Mouse (Mus musculus) heart, embryonic 11.5 days (tissue): ENCODE measurements around the gene Hipk2. TPM values are rescaled to one million over a fixed set of nuclear protein-coding genes. Genes with fewer than 3 reads are reported as not detected.
A peak's percentile ranks its signal among the peaks of the same experiment; 100 is the strongest.

Source experiments
- ATAC-seq: fragments of 200-750 bp; cut with Nextera tagmentation; replicated peaks from 2 replicates; pipeline ENCODE4 v1.8.0; 2017; ENCODE audit warnings: moderate library complexity; ENCODE audit not compliant: insufficient number of reproducible peaks, low FRiP score, low TSS enrichment
- H3K27ac ChIP-seq: fragments of 300-500 bp; sonication (generic); 2 replicates; pipeline ENCODE4 v1.5.1; 2014; ENCODE audit warnings: mild to moderate bottlenecking, low read depth, low read length
- H3K27me3 ChIP-seq: fragments of 300-500 bp; sonication (generic); 2 replicates; pipeline ENCODE4 v1.6.1; 2014; ENCODE audit warnings: mild to moderate bottlenecking, low read length, mixed read lengths; ENCODE audit not compliant: control insufficient read depth, insufficient read depth
- H3K36me3 ChIP-seq: fragments of 300-500 bp; sonication (generic); 2 replicates; pipeline ENCODE4 v1.6.1; 2014; ENCODE audit warnings: mild to moderate bottlenecking, low read length, moderate library complexity, mixed read lengths; ENCODE audit not compliant: control insufficient read depth, insufficient read depth
- H3K4me1 ChIP-seq: fragments of 300-500 bp; sonication (generic); 2 replicates; pipeline ENCODE4 v1.6.1; 2014; ENCODE audit warnings: low read length; ENCODE audit not compliant: control insufficient read depth, insufficient read depth
- H3K4me2 ChIP-seq: fragments of 300-500 bp; sonication (generic); 2 replicates; pipeline ENCODE4 v1.6.1; 2014; ENCODE audit warnings: mild to moderate bottlenecking, moderate library complexity
- H3K4me3 ChIP-seq: fragments of 300-500 bp; sonication (generic); 2 replicates; pipeline ENCODE4 v1.5.1; 2014; ENCODE audit warnings: low read depth, low read length
- H3K9ac ChIP-seq: fragments of 300-500 bp; sonication (generic); 2 replicates; pipeline ENCODE4 v1.6.1; 2014; ENCODE audit warnings: mild to moderate bottlenecking, low read depth, low read length, moderate library complexity
- H3K9me3 ChIP-seq: fragments of 300-500 bp; sonication (generic); replicated peaks from 2 replicates; pipeline ENCODE4 v1.6.1; 2016; ENCODE audit warnings: low read length; ENCODE audit not compliant: control insufficient read depth
- WGBS: fragments of 180-500 bp; shearing (Covaris S2); extraction: QIAGEN DNeasy Blood & Tissue Kit; methylation state at CpG from one replicate; pipeline ENCODE4 v1.1.7; 2014; ENCODE audit not compliant: insufficient replicate concordance; 5-methylcytosine and 5-hydroxymethylcytosine counted together
- polyA plus RNA-seq: library from polyadenylated mRNA; unstranded; fragments of >200 nt; fragmentation: Nextera tagmentation; extraction: Ambion mirVana; gene quantifications from 2 replicates; pipeline ENCODE4 v1.2.1, GENCODE M21; 2014

The Hipk2 gene
- polyA plus RNA-seq, 1 experiment from 2014 or later = 18.9 TPM

- peak; percentile 86 for ATAC-seq
- Histone ChIP-seq H3K27me3 (no peaks in the 10 kb centered on the region), H3K4me1 (peaks cover 22% of the 10 kb centered on the region), H3K9ac (peak overlapping the region; percentile 35; the same call in 1 of the 2 replicates), H3K4me3 (no peak overlapping the region), H3K4me2 (no peak overlapping the region), H3K36me3 (no peaks in the 10 kb centered on the region), H3K27ac (peak overlapping the region; percentile 67), H3K9me3 (no peaks in the 10 kb centered on the region)
- WGBS = 17% methylated on average over 3 of the region's 3 CpGs
Observed at GRCm38 (mm10) chr6:38910828-38911559, 35.0 kb upstream of the Hipk2 start.

DNA sequence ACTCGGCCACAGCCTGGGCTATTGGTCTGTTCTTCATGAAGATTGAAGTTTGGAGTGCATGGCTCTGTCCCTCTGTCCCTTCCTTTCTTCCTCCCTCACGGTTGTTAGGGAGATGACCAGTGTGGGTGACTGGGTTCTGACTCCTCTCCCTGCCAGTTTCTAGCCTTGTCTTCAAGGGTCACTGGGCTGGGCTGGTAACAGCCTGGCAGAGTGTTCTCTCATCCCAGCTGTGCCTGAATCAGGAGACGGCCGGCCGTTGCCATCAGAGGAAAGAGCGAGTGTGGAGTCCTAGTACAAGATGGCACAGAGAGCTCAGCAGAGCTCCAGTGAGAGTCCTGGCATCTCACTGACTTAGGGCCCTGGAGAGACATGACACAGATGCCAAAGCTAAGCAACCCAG is 32.4 kb upstream of the Hipk2 start:
- 80% methylated on average over 6 of the region's 6 CpGs for WGBS
- Histone ChIP-seq H3K4me2 (no peak overlapping the region), H3K9me3 (no peaks in the 10 kb centered on the region), H3K27ac (no peak overlapping the region), H3K9ac (no peak overlapping the region), H3K27me3 (no peaks in the 10 kb centered on the region), H3K36me3 (no peaks in the 10 kb centered on the region), H3K4me1 (peaks cover 16% of the 10 kb centered on the region), H3K4me3 (no peak overlapping the region)
- no peak for ATAC-seq

- Histone ChIP-seq H3K27me3 (no peaks in the 10 kb centered on the region), H3K4me1 (peaks cover 10% of the 10 kb centered on the region), H3K36me3 (no peaks in the 10 kb centered on the region), H3K9me3 (no peaks in the 10 kb centered on the region), H3K4me3 (no peak overlapping the region), H3K27ac (no peak overlapping the region), H3K4me2 (no peak overlapping the region), H3K9ac (no peak overlapping the region)
- no peak for ATAC-seq
- WGBS = 74% methylated on average over 6 of the region's 6 CpGs
Observed at GRCm38 (mm10) chr6:38906005-38906404, 30.0 kb upstream of the Hipk2 start.

- 84% methylated on average over 10 of the region's 10 CpGs for WGBS
- Histone ChIP-seq H3K4me2 (no peak overlapping the region), H3K27ac (no peak overlapping the region)
Observed at GRCm38 (mm10) chr6:38902820-38903439, 27.0 kb upstream of the Hipk2 start.

DNA sequence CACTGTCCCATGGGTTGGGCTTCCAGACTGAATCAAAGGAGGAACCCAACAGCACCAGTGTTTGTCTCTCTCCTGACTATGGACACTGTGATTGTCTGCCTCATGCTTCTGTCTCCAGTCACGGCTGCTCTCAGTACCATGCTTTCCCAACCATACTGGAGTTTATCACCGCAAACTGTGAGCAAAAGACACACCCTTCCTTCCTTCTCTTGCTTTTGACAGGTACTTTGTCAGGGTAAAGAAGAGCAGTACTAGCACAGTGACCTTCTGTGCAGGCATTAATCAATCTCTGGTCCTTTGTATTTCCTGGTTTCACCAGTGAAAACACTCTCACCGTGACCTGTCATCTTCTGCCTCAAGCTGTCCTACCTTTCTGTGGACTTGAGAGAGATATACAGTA is 25.7 kb upstream of the Hipk2 start:
- H3K9ac ChIP-seq = no peak overlapping the region
- ATAC-seq = no peak
- H3K9me3 ChIP-seq = no peaks in the 10 kb centered on the region
- H3K4me2 ChIP-seq = no peak overlapping the region
- WGBS = 50% methylated on average over 3 of the region's 3 CpGs
- H3K4me1 ChIP-seq = peaks cover 9% of the 10 kb centered on the region
- H3K27ac ChIP-seq = peak overlapping the region; percentile 70
- no peaks in the 10 kb centered on the region for H3K36me3 ChIP-seq
- no peak overlapping the region for H3K4me3 ChIP-seq
- no peaks in the 10 kb centered on the region for H3K27me3 ChIP-seq

More at GRCm38 (mm10) chr6:38902820-38903439, 27.0 kb upstream of the Hipk2 start:
- peaks cover 4% of the 10 kb centered on the region; the same call in 1 of the 2 replicates for H3K4me1 ChIP-seq
- no peaks in the 10 kb centered on the region for H3K9me3 ChIP-seq
- no peaks in the 10 kb centered on the region for H3K27me3 ChIP-seq
- ATAC-seq = no peak
- no peak overlapping the region for H3K9ac ChIP-seq
- no peak overlapping the region for H3K4me3 ChIP-seq
- no peaks in the 10 kb centered on the region for H3K36me3 ChIP-seq

DNA sequence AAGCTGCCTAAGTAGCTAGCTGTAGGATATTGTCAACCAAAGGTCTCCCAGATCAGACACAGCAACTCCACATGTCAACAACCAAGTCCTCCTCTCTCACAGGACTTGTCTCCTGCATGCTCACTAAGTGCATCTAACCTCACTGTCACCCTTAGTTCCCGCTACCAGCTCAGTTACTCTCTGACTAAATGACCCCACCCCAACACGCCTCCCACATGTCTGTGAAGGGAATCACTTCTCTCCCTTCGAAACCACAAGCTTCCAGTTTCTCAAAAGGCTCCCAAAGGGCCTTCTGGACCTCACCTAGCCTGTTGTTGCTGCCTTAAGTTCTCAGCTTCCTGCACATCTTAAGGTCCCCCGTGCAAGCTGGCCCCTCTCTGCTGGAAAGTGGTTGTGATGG is 25.2 kb upstream of the Hipk2 start:
- Histone ChIP-seq H3K4me3 (no peak overlapping the region), H3K36me3 (no peaks in the 10 kb centered on the region), H3K4me1 (peaks cover 10% of the 10 kb centered on the region), H3K9me3 (no peaks in the 10 kb centered on the region), H3K4me2 (peak overlapping the region; percentile 20), H3K27me3 (no peaks in the 10 kb centered on the region), H3K9ac (peak overlapping the region; percentile 30; the same call in 1 of the 2 replicates), H3K27ac (peak overlapping the region; percentile 70)
- WGBS = 74% methylated on average over 4 of the region's 4 CpGs
- ATAC-seq = no peak

- Histone ChIP-seq H3K27ac (peak overlapping the region; percentile 70), H3K36me3 (no peaks in the 10 kb centered on the region), H3K4me1 (peaks cover 10% of the 10 kb centered on the region), H3K9me3 (no peaks in the 10 kb centered on the region), H3K9ac (peak overlapping the region; percentile 30; the same call in 1 of the 2 replicates), H3K4me2 (peak overlapping the region; percentile 31), H3K4me3 (no peak overlapping the region), H3K27me3 (no peaks in the 10 kb centered on the region)
- ATAC-seq = peak; percentile 62; the same call in 1 of the 2 replicates
- WGBS = 80% methylated on average over 4 of the region's 4 CpGs
Observed at GRCm38 (mm10) chr6:38900479-38901126, 24.6 kb upstream of the Hipk2 start.

DNA sequence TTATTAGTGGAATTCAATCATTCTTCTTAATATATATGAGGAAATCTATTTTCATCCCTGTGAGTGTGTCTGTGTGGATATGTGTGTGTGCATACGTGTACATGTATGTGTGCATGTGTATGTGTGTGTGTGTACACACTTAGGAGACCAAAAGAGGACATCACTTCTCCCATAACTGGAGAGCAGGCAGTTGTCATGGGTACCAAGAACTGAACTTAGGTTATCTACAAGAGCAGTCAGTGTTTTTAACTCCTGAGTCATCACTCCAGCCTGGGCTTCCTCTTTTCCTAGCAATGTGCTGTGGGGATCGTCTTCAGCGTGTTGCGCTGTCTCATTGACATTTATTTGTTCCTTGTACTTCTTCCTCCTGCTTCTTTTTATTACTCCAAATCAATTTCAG is 24.1 kb upstream of the Hipk2 start:
- Histone ChIP-seq H3K4me3 (no peak overlapping the region), H3K27me3 (no peaks in the 10 kb centered on the region), H3K4me1 (peaks cover 10% of the 10 kb centered on the region), H3K4me2 (peak overlapping the region; percentile 31; the same call in 1 of the 2 replicates), H3K36me3 (no peaks in the 10 kb centered on the region), H3K9ac (peak overlapping the region; percentile 18; the same call in 1 of the 2 replicates), H3K27ac (peak overlapping the region; percentile 68), H3K9me3 (no peaks in the 10 kb centered on the region)
- peak; percentile 69 for ATAC-seq
- 72% methylated on average over 4 of the region's 4 CpGs for WGBS
